9 mouse cellular contexts compared by ENCODE assay signal in the genomic region with DNA sequence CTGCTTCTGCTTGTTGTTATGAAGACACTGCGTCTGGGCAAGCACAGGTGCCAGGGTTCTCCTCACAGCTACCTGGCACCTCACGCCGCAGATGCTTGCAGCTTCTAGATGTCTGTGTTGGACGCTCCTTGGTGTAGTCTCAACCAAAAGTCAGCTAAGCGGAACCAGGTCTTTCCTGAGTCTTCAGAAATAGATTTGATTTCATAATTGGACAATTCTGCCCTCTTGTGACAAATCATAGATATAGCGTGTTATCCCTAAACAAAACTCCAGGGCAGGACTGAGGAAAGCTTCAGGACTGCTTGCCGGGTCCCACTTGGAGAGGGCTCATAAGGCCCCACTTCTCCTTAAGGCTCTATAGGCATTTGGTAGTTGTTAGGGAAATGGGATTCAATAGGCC. TPM values are rescaled to one million over a fixed set of nuclear protein-coding genes. Genes with fewer than 3 reads are reported as not detected.
DNase-seq lines count a peak whose midpoint lies in the region; ATAC-seq lines count a peak whose summit lies in the region.
"Had no signal": no experiment of that assay in that cellular context is flagged by ENCODE, and none has a peak within 500 bp of the region (broad histone marks: within the 10 kb centered on the region; RNA-seq: fewer than 3 reads in every experiment).

No protein-coding gene starts in this region.

- WGBS in stomach, embryonic 16.5 days: 57% methylated on average over 7 of the region's 7 CpGs

- no peaks in the 10 kb centered on the region for H3K4me1 ChIP-seq in stomach, embryonic 16.5 days (ENCODE audit: control insufficient read depth, insufficient read depth, low read length)

- intact Hi-C loops in gastrocnemius, postnatal 14 days (cut with DNase I; ENCODE audit: low total_unique reads): loop anchor here (5.0 kb wide), 1 partner anchor 135 kb away; no protein-coding TSS in a partner anchor

- peak; percentile 39 for DNase-seq in gastrocnemius, adult 18-20 months (ENCODE audit: low spot score)
- DNase-seq in gastrocnemius, postnatal 14 days: no peak
- peak; percentile 9 for DNase-seq in thymus, postnatal 4 days
- no peak for DNase-seq in thymus, adult 18-20 months
- DNase-seq in lung, postnatal 36 days: peak; percentile 69
- no peak for DNase-seq in adrenal gland, postnatal 10 days

- H3K4me3 ChIP-seq in stomach, embryonic 16.5 days (replicated peaks; ENCODE audit: low read length): no peak overlapping the region

- H3K9me3 ChIP-seq in stomach, embryonic 16.5 days (replicated peaks; ENCODE audit: control insufficient read depth, low read length): no peaks in the 10 kb centered on the region

- H3K27ac ChIP-seq in stomach, embryonic 16.5 days (ENCODE audit: low read length): no peak overlapping the region

- peak; percentile 89 for ATAC-seq in granulocyte monocyte progenitor cell, adult 5-6 weeks (replicated peaks; ENCODE audit: poor library complexity, severe bottlenecking)
- peak; percentile 21; the same call in 1 of the 2 replicates for ATAC-seq in stomach, embryonic 16.5 days (ENCODE audit: insufficient read depth, low FRiP score)

- H3K9ac ChIP-seq in stomach, embryonic 16.5 days (ENCODE audit: low read length): no peak overlapping the region

- H3K4me2 ChIP-seq in stomach, embryonic 16.5 days (ENCODE audit: low read depth, low read length): no peak overlapping the region

- no peaks in the 10 kb centered on the region for H3K36me3 ChIP-seq in stomach, embryonic 16.5 days (ENCODE audit: control insufficient read depth, insufficient read depth, low read length)

- no peaks in the 10 kb centered on the region for H3K27me3 ChIP-seq in stomach, embryonic 16.5 days (ENCODE audit: control insufficient read depth, insufficient read depth, low read length)

RNA-seq across cellular contexts. Expression of gene Cfap161, which starts 7.8 kb away (rescaled TPM):
- total RNA-seq in gastrocnemius, adult 18-20 months (2021): not detected
- total RNA-seq in gastrocnemius, postnatal 14 days (2021): not detected
- not detected in 2 replicates for total RNA-seq in granulocyte monocyte progenitor cell, adult 5-6 weeks (2014; fragmentation: Nextera tagmentation)
- total RNA-seq in granulocyte monocyte progenitor cell, adult 5-6 weeks (2017): not detected in 2 replicates
- polyA plus RNA-seq in stomach, embryonic 16.5 days (2015; fragmentation: Nextera tagmentation; extraction: Ambion mirVana): 0.44 TPM in 1 of 2 replicates, not detected in the other
- total RNA-seq in adrenal gland, postnatal 10 days (2021): under 1 TPM in 1 of 2 experiments, not detected in 1; 0.33 TPM
- polyA plus RNA-seq: spleen, adult 2 months had no signal

RNA-seq across cellular contexts. Expression of gene Il16, which starts 57.0 kb away (rescaled TPM):
- 1 to 10 TPM; 1.5 to 2.2 TPM for total RNA-seq in gastrocnemius, adult 18-20 months (2021)
- total RNA-seq in gastrocnemius, postnatal 14 days (2021): 1 to 10 TPM; 4.2 to 6.6 TPM
- 43.0 and 52.2 TPM in 2 replicates for total RNA-seq in granulocyte monocyte progenitor cell, adult 5-6 weeks (2014; fragmentation: Nextera tagmentation)
- total RNA-seq in granulocyte monocyte progenitor cell, adult 5-6 weeks (2017): 66.4 and 71.5 TPM in 2 replicates
- polyA plus RNA-seq in stomach, embryonic 16.5 days (2015; fragmentation: Nextera tagmentation; extraction: Ambion mirVana): 5.9 and 6.8 TPM in 2 replicates
- 10 to 100 TPM in 1 of 2 experiments, 1 to 10 TPM in 1; 8.3 to 10.1 TPM for total RNA-seq in adrenal gland, postnatal 10 days (2021)

Comparison
In these comparisons a context has a peak if more than half of its experiments do, and no peak if none do; other contexts are left out.
1. DNase-seq: peak in gastrocnemius, adult 18-20 months (single experiment), thymus, postnatal 4 days (single experiment) and lung, postnatal 36 days (single experiment); none in gastrocnemius, postnatal 14 days (single experiment), thymus, adult 18-20 months (0 of 2) and adrenal gland, postnatal 10 days (single experiment).